Mouse (Mus musculus) ES-Bruce4 (cell line): ENCODE measurements around the gene Glis1. TPM values are rescaled to one million over a fixed set of nuclear protein-coding genes. Genes with fewer than 3 reads are reported as not detected.

Experiments used
- H3K27ac ChIP-seq: 2 replicates; pipeline ENCODE4 v1.5.1; 2012; ENCODE audit warnings: low read length, inconsistent platforms; ENCODE audit not compliant: insufficient read depth
- H3K27me3 ChIP-seq: 2 replicates; pipeline ENCODE4 v1.6.1; 2012; ENCODE audit warnings: mild to moderate bottlenecking, low read length, inconsistent platforms; ENCODE audit not compliant: control insufficient read depth, poor library complexity, insufficient read depth, severe bottlenecking
- H3K36me3 ChIP-seq: 2 replicates; pipeline ENCODE4 v1.6.1; 2012; ENCODE audit warnings: inconsistent platforms, mild to moderate bottlenecking, low read length, moderate library complexity; ENCODE audit not compliant: control insufficient read depth, poor library complexity, insufficient read depth, severe bottlenecking
- H3K4me1 ChIP-seq: one replicate; pipeline ENCODE4 v1.8.1; 2011; ENCODE audit warnings: low read length; ENCODE audit not compliant: control insufficient read depth, insufficient read depth
- H3K4me3 ChIP-seq: 2 replicates; pipeline ENCODE4 v1.5.1; 2011; ENCODE audit warnings: low read depth, mild to moderate bottlenecking, low read length
- H3K9ac ChIP-seq: 2 replicates; pipeline ENCODE4 v1.6.1; 2012; ENCODE audit warnings: low read depth, mild to moderate bottlenecking, inconsistent platforms; ENCODE audit not compliant: poor library complexity, severe bottlenecking
- H3K9me3 ChIP-seq: replicated peaks from 2 replicates; pipeline ENCODE4 v1.6.1; 2012; ENCODE audit warnings: mild to moderate bottlenecking, low read length, inconsistent platforms; ENCODE audit not compliant: control insufficient read depth, poor library complexity, insufficient read depth, severe bottlenecking
- CTCF ChIP-seq: IDR thresholded peaks from one replicate; pipeline ENCODE4 v1.8.1; 2011; ENCODE audit warnings: low read depth, low read length
- EP300 ChIP-seq: IDR thresholded peaks from 2 replicates; pipeline ENCODE4 v1.6.1; 2011; ENCODE audit warnings: low read depth, low read length; ENCODE audit not compliant: insufficient read depth
- POLR2A ChIP-seq: IDR thresholded peaks from one replicate; pipeline ENCODE4 v1.8.1; 2011; ENCODE audit warnings: low read length; ENCODE audit not compliant: insufficient read depth
- polyA plus RNA-seq: library from polyadenylated mRNA; stranded (reverse); fragments of >200 nt; gene quantifications from 2 replicates; pipeline ENCODE4 v1.2.4, GENCODE M21; 2011; ENCODE audit warnings: low read depth; ENCODE audit not compliant: missing spikeins, insufficient read depth, insufficient read length

Gene Glis1
- polyA plus RNA-seq, 1 experiment: 0.28 TPM

DNA sequence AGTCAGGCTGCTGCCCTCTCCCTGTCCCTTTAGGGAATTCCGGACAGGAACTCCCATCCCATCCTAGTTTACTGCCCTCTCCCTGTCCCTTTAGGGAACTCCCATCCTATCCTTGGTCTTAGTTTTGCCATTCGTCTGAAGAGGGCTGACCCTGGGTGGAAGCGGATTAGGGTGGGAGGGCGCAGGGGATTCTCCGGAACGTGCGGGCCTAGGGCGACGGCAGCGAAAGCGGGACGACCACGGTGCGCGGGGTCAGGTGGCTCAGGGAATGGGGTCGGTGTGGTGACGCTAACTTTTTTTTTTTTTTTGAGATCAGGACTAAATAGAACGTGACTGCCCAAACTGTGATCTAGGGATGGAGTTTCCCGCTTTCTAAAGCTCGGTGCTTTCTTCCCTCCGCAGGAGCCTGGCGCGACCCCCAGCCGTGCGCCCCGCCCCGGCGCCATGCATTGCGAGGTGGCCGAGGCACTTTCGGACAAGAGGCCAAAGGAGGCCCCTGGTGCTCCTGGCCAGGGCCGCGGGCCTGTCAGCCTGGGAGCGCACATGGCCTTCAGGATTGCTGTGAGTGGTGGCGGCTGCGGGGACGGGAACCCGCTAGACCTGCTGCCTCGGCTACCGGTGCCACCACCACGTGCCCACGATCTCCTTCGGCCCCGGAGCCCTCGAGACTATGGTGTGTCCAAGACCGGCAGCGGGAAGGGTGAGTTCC is 1.0 kb downstream of the Glis1 start:
- no peaks in the 10 kb centered on the region for H3K9me3 ChIP-seq
- peak overlapping the region; percentile 76 for H3K9ac ChIP-seq
- no peak for TF ChIP-seq EP300
- no peak for TF ChIP-seq POLR2A
- no peak for TF ChIP-seq CTCF
- peak overlapping the region; percentile 80 for H3K4me3 ChIP-seq
- no peak overlapping the region for H3K27ac ChIP-seq
- peaks cover 22% of the 10 kb centered on the region for H3K27me3 ChIP-seq
- no peaks in the 10 kb centered on the region for H3K4me1 ChIP-seq
- no peaks in the 10 kb centered on the region for H3K36me3 ChIP-seq

- H3K9ac ChIP-seq: no peak overlapping the region
- H3K4me3 ChIP-seq: no peak overlapping the region
- no peak for TF ChIP-seq EP300
- H3K4me1 ChIP-seq: no peaks in the 10 kb centered on the region
- peaks cover 22% of the 10 kb centered on the region for H3K27me3 ChIP-seq
- no peak overlapping the region for H3K27ac ChIP-seq
- H3K36me3 ChIP-seq: no peaks in the 10 kb centered on the region
- H3K9me3 ChIP-seq: no peaks in the 10 kb centered on the region
These were observed 2.1 kb downstream of the Glis1 start for GRCm38 (mm10) chr4:107436476-107436875.

DNA sequence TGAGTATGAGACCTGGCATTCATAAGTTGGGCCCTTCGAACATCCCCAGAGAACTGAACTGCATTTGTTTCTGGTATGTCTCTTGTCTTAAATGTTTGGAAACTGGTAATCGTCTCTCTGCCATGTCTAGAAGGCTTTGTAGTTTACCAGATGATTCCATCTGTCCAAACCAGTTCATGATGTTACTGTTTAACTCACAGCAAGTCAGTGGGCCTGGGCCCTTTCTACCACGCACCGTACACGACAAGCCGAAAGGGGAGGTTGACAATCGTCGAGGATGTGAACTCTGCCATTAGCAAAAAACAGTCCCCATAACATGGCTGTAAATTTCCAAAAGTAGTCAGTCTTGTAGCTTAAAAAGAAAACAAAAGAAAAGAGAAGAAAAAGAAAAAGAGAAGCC is 4.3 kb downstream of the Glis1 start:
- TF ChIP-seq EP300 (no peak), POLR2A (no peak), CTCF (no peak)
- Histone ChIP-seq H3K4me1 (no peaks in the 10 kb centered on the region), H3K27me3 (peaks cover 20% of the 10 kb centered on the region), H3K4me3 (no peak overlapping the region), H3K36me3 (no peaks in the 10 kb centered on the region), H3K9ac (no peak overlapping the region), H3K9me3 (no peaks in the 10 kb centered on the region), H3K27ac (no peak overlapping the region)

- Histone ChIP-seq H3K36me3 (no peaks in the 10 kb centered on the region), H3K4me3 (no peak overlapping the region), H3K9ac (no peak overlapping the region), H3K27ac (no peak overlapping the region), H3K4me1 (no peaks in the 10 kb centered on the region), H3K27me3 (peaks cover 8% of the 10 kb centered on the region), H3K9me3 (no peaks in the 10 kb centered on the region)
- TF ChIP-seq CTCF: no peak
- no peak for TF ChIP-seq POLR2A
- TF ChIP-seq EP300: no peak
These were observed 5.9 kb downstream of the Glis1 start for GRCm38 (mm10) chr4:107440306-107440705.

- H3K4me3 ChIP-seq: no peak overlapping the region
- no peak overlapping the region for H3K9ac ChIP-seq
- H3K36me3 ChIP-seq: no peaks in the 10 kb centered on the region
- no peak for TF ChIP-seq POLR2A
- TF ChIP-seq CTCF: no peak
- no peak for TF ChIP-seq EP300
- no peak overlapping the region for H3K27ac ChIP-seq
- H3K4me1 ChIP-seq: no peaks in the 10 kb centered on the region
- no peaks in the 10 kb centered on the region for H3K9me3 ChIP-seq
- H3K27me3 ChIP-seq: no peaks in the 10 kb centered on the region; the same call in 1 of the 2 replicates
These were observed 7.9 kb downstream of the Glis1 start for GRCm38 (mm10) chr4:107442288-107442687.

DNA sequence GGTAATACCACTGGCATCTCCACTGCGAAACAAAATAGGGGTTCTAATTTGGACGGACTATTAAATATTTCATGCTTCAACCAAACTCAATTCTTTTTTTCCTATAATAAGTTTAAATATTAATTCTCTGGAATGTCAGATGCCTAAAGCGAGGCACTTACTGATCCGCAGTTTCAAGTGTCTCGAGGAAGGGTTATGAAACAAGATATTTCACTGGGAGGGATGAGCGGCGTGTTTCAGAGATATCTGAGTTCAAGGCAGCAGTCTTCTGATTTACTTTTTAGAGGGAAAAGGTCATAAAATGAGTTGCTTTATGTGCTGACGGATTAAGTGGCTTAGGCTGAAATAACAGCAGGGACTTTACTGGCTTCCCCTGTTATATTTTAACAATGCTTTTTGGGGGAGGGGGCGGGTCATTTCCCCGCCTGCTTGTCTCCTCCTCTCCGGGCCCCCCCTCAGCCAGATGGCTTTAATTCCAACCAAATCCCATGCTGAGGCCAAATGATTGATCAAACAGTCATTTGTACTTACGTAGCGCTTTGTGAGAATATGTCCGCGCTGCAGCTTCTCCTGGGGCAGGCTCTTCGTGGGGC is 8.6 kb downstream of the Glis1 start:
- no peak overlapping the region for H3K9ac ChIP-seq
- no peak for TF ChIP-seq CTCF
- no peak for TF ChIP-seq EP300
- TF ChIP-seq POLR2A: no peak
- no peaks in the 10 kb centered on the region for H3K4me1 ChIP-seq
- H3K9me3 ChIP-seq: no peaks in the 10 kb centered on the region
- H3K27me3 ChIP-seq: no peaks in the 10 kb centered on the region; the same call in 1 of the 2 replicates
- no peak overlapping the region for H3K27ac ChIP-seq
- no peak overlapping the region for H3K4me3 ChIP-seq
- no peaks in the 10 kb centered on the region for H3K36me3 ChIP-seq
